Mouse (Mus musculus) adipocyte (in vitro differentiated cells): Measurements from ENCODE around the gene Cd40lg.

Experiments used
- DNase-seq: peaks from one replicate; pipeline ENCODE4 v3.0.0-alpha.2; 2016; ENCODE audit warnings: low spot score

Cd40lg gene

GRCm38 (mm10) chrX:57211876-57212275 is at the start of gene Cd40lg:
Cd40lg (plus strand) TSS chrX:57212143.
- DNase-seq, result no peak

DNA sequence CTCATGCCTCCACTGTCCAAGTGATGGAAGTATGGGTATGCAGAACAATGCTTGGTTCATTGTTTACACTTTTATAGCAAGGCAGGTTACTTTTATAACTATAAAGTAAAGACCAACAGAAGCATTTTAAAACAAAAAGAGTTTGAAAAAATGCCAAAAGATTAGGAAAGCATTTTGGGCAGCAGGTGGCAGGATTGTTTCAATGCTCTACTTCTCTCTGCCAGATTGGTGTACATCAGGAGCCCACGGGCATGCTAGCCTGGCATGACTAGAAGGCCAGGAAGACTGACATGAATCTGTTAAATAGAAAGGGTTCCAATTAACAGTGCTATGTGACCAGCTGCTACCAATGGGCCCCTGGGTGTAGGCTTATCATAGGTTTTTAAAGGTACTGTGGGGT is 45.4 kb upstream of the Cd40lg start:
- no peak for DNase-seq

DNA sequence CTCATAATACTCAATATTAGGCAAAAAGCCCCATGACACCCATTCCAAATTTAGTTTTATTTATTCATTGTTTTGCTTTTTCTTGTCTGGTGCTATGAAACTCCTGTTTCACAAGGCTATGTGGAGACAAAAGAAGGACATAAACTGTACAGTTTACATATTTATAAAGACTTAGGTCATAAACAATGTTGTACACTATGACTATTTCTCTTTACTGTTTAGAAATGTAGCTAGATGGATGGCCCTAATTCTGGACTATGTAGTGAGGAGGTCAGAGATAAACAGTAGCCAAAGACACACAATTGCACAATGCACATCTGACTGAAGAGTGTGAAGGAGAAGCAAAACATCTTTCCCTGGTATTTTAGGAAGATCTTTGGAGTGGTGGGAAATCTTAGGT is 40.7 kb upstream of the Cd40lg start:
- DNase-seq, result peak; percentile 1

DNA sequence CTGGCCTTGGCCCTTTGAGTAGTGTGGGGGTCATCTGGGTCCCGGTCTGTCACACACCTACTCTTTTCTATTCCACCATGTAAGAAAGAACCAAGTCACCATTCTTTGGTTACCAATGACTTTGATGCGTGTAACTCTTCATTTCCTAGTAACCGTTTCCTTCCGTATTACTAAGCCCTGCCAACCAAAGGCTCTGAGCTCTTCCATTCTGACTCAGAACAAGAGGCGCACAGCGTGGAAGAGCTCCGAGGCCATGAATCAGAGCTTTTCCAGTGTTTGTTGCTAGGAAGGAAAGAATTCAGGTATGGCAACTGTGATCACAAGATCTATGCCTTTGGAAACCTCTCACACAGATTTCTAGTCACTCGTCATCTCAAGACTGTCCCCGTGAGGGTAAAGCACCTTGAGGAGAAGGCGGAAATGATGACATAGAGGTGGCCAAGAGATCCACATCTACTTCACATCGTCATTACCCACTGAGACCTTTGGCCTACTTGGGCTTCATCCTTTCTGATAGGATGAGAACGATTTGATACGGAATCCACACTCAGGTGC is 34.6 kb upstream of the Cd40lg start:
- no peak for DNase-seq

GRCm38 (mm10) chrX:57182470-57182869 is 29.5 kb upstream of the Cd40lg start:
- DNase-seq, result no peak

DNA sequence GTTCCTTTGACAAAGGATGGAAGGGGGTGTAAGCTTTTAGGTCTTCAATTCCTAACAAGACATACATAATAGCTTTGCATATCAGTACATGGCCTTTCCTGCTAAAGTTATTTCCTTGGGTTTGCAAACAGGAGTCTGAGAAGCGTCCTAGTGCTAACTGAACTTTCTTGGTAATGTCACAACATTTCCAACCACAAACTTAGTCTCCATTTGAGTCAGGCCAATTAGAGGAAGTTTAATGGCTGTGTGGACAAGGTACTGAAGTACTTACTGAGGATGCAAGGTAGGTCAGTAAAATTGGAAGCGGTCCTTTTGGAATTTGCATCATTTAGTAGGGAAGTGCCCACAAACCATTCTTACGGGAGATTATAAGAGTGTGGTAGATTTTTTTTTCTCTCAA is 28.6 kb upstream of the Cd40lg start:
- DNase-seq, result no peak

DNA sequence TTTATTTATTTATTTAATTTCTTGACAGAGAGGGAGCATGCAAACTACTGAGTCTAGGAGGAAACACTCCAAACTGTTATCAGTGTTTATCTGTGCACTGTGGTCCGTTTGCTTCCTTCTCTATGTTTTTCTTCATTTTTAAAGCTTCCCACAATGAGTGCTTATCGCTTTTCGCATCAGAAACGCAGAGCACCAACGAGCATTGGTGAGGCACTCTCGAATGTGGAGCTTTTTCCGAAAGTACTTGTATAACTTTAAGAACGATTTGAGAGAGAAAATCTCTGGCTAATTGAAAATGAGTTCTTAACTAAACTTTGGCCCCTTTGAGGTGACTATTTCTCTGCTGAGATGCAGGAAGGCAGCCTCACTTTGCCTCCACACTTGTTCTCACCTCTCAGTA is 24.6 kb upstream of the Cd40lg start:
- no peak for DNase-seq

DNA sequence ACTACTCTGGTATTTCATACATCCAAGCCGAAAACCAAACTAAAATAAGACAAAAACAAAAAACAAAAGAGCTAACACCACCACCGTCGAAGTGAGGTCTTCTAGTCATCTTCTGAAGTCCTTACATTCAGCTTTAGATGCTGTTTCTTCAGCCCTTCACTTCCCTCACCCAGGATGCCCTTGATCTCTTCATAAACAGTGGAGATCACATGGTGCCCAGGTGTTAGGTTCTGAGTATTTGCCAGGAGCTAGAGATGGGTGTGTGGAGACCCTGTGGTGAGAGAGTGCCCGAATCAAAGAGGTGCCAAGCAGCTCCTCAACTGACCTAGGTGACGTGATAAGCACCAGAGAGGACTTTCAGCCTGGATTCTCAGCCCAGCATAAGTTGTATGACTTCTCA is 22.6 kb upstream of the Cd40lg start:
- no peak for DNase-seq

DNA sequence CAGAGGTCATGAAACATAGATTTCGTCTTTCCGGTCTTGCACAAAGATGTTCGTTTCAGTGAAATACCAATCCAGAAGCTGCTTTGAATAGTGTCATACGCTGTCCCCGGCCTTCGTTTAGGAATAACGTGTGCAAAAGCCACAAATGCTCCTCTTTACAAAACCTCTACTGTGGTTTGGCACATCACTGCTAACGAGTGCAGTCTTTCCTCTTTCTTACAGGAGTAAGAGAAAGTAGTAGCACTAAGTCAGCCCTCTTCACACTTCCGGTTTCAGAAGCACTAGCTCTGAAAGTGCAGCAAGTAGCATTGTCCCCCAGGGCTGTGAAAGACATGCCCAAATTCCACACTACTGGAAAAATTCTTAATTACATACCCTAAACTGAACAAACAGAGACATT is 15.6 kb upstream of the Cd40lg start:
- no peak for DNase-seq

- DNase-seq, result no peak
Observed at GRCm38 (mm10) chrX:57198036-57198435, 13.9 kb upstream of the Cd40lg start.

- DNase-seq, result no peak
Observed at GRCm38 (mm10) chrX:57200397-57200796, 11.5 kb upstream of the Cd40lg start.

GRCm38 (mm10) chrX:57210591-57210990 is 1.4 kb upstream of the Cd40lg start:
- no peak for DNase-seq

DNA sequence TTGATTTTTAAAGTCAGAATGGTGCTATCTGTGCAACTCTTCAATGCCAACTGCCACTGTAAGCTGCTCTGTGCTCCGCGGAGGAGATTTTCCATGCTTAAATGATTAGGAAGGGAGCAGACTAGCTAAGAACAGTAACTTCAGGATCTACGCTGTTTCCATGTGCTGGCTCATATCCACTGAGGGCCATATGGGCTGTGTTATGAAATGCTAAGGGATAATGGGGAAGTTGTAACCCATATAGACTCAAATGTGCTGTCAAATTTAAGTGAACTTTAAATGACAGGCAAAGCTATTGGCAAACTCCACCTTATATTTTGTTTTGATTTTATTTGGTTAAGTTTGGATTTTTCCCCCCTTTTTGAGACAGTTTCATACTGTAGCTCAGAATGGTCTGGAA is 919 bp downstream of the Cd40lg start:
- DNase-seq, result no peak

DNA sequence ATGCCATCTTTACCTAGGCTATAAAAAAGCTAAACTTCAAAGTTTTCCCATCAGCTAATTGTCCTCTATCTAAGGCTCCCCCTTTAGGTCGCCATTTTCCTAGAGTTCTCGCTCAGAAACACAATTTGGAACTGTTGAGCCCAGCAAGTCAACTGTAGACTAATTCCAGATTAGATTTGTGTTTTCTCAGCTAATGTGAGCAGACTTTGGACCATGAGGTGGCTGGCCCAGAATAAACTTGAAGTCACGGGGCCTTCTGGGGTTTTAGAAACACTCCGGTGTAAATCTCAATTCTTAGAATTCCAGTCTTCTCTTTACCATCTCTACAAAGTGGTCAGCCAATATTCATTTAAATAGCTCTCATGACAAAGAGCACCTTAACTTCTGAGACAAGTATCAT is 3.6 kb downstream of the Cd40lg start:
- DNase-seq, result no peak

DNA sequence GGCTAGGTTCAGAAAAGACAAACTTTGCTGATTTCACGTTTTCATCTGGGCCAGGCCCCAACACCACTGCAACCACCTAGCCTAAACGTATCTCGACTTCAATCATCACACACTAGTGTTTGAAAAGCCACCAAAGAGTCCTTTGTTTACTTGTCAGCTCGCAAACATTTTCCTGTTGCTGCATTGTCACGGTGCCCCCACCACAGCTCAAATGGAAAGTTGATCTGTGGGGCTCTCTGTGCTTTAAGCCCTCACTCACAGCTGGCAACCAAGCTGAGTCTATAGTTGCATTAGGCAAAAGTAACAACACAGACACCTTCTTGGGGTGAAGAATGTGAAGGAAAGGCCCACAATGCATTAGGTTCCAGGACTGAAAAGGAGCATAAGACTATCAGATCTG is 4.3 kb downstream of the Cd40lg start:
- DNase-seq, result no peak

GRCm38 (mm10) chrX:57219563-57219962 is 7.6 kb downstream of the Cd40lg start:
- no peak for DNase-seq

- DNase-seq, result no peak
Observed at GRCm38 (mm10) chrX:57221881-57222280, 9.9 kb downstream of the Cd40lg start.

- DNase-seq, result no peak
Observed at GRCm38 (mm10) chrX:57223301-57223700, 11.4 kb downstream of the Cd40lg start.

DNA sequence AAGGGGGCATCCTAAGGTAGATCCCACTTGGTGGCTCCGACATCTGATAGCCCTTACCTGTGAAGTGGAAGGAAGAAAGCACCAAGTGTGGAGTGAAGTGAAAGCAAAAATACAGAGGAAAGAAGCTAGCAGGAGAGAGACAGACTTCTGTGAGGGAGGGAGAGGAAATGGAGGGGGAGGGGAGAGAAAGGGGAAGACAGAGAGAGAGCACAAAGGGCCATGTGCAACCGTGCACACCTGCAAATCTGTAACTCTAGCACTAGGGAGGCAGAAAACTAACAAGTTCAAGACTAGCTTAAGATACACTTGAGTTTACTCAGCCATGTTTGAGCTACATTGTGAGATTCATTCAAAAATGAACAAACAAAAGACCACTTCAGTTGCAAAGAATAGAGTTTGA is 16.2 kb downstream of the Cd40lg start:
- no peak for DNase-seq

- no peak for DNase-seq
Observed at GRCm38 (mm10) chrX:57233596-57233995, 21.7 kb downstream of the Cd40lg start.

GRCm38 (mm10) chrX:57235982-57236381 is 24.0 kb downstream of the Cd40lg start:
- DNase-seq, result no peak

- DNase-seq, result no peak
Observed at GRCm38 (mm10) chrX:57238572-57238971, 26.6 kb downstream of the Cd40lg start.

DNA sequence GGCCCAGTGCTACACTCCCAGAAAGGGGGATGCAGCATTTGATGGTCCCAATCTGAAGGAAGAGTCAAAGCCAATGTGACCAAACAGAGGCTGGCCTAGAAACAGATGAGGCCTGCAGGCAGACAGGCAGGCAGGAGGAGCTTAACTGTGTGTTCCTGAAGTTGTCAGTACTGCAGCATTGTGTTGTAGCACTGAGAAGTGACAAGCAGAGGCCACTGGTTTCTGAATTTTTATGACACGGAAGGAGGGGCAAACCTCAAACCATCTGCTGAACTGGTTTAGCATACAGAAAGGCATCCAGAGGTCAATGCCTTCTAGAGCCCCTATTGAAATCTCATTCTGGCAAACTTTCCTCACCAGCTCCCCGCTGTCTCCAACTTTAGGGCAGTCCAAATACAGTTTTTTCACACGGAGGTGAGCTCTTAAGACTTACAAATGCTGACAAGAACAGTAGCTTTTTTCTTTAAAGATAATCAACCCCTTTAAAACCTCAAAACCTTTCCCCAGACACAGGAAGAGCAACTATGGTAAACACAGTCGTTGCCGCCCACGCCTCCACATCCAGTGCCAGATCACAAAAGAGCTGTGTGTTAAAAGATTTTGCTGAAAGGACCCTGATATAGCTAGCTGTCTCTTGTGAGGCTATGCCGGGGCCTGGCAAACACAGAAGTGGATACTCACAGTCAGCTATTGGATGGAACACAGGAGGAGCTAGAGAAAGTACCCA is 41.5 kb downstream of the Cd40lg start:
- DNase-seq, result no peak

- DNase-seq, result no peak
Observed at GRCm38 (mm10) chrX:57260744-57261143, 48.8 kb downstream of the Cd40lg start.
